Mouse (Mus musculus) retina, postnatal 7 days (tissue): Measurements from ENCODE around the gene Banp.

Source experiments
- DNase-seq: peaks from one replicate; pipeline ENCODE4 v3.0.0-alpha.2; 2012; ENCODE audit warnings: low read depth, low spot score

The Banp gene

DNA sequence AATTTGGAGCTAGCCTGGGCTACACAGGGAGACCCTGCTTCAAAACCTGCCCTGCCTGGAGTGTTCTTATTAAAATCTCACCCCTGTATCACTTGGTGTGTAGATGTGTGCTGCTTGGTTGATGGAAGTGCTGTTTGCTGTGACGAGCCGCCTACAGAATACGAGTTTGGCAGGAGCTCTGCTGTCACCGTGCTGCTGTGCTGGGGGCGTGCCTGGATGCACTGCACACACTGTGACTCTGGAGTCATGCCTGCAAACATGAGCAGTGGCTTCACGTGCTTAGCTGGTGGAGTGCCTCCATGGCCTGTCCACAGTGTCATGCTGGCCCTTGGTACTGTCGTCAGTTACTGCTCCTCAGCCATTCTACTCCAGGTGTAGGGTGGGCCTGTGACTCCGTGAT, 109.4 kb downstream of the Banp start:
- DNase-seq, result no peak

DNA sequence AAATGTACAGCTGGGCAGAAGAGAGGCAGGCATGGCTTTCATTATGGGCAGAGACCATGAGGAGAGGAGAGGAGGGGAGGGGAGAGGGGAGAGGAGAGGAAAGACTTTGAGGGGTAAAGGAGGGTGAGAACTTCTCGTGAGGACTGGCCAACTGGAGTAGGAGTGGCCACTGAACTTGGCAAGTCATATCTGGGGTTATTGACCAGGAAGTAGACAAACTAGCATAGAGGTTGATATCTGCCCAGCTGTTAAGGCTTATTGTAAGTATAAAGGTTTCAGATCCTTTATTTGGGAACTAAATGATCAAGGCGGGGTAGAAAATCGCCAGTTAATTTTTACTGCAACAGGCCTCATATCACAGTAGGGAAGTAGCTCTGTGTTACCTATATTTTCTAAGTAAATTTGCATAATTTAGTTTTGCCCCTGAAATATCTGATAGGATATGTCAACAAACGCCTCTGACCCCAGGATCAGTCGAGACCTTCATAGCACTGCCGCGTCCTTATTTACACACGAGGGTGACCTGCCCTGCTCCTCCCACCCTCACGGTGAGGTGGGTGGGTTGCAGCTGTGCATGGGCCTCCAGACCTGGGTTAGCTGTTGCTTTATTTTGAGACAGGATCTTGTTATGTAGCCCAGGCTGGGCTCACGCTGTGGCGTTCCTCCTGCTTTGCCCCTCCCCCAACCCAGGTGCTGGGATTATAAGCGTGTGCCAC, 113.1 kb downstream of the Banp start:
- no peak for DNase-seq

DNA sequence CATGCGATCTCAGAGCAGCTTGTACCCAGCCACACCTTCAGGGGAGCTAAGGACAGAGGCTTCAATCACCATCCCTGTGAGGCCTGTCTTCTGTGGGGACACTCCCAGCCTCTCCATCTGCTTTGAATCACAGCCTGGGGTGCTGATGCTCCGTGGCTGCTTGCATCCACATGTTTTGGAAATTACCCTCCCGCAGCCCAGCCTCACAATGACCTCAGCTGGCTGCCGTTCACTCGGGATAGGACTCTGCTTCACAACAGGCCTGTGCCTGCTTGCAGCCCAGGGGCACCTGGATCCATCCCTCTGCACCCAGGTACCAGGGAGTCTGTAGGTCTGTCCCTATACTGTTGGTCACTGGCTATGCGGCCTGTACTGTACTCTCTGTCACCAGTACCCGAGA, 114.8 kb downstream of the Banp start:
- no peak for DNase-seq

DNA sequence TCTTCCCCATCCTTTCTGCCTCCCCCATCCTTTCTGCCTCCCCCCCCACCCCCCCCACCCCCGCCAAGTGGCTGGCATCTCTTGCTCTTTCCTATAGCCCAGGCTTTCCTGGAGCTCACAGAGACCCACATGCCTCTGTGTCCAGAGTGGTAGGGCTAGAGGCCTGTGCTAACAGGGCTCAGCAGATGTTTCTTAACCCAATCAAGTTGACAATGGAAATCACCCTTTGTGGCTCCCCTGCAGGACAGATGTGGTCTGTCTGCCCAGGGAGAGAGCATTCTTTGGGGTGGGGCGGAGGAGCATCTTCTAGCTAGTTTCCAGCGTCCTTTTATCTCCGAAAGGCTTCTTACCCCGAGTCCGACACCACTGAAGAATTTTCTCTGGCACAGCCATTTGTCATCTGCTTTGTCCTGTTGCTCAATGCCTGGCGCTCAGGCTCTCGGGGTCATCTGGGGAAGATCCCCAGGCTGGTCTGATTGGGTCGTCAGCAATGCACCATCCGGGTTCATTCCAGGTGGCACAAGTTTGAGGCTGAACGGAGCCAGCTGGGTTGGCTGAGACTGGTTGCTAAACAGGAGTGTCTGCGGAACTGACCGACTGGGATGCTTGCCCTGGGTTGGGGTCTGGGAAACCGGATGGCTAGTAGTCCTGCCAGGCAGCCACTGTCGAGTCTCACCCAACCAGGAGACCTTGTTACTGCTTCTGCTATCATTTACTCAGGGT, 118.4 kb downstream of the Banp start:
- no peak for DNase-seq

DNA sequence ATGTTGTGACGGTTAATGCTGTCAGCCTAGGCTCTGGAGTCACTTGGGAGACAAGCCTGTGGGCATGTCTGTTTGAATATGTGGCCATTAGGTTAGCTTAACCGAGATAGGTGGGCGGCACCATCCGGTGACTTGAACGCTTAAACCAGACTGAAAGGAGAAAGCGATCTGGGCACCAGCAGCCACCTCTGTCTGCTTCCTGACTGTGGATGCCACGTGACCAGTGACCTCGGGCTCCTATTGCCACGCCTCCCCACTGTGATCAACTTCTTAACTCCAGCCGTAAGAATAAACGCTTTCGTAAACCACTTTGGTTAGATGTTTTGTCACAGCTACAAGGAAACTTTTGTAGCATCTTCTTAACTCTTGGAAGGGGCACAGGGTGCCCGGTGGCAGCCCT, 119.1 kb downstream of the Banp start:
- no peak for DNase-seq

- no peak for DNase-seq
These were observed 119.7 kb downstream of the Banp start for GRCm38 (mm10) chr8:122069281-122069680.

GRCm38 (mm10) chr8:122071193-122071592, 121.6 kb downstream of the Banp start:
- no peak for DNase-seq

DNA sequence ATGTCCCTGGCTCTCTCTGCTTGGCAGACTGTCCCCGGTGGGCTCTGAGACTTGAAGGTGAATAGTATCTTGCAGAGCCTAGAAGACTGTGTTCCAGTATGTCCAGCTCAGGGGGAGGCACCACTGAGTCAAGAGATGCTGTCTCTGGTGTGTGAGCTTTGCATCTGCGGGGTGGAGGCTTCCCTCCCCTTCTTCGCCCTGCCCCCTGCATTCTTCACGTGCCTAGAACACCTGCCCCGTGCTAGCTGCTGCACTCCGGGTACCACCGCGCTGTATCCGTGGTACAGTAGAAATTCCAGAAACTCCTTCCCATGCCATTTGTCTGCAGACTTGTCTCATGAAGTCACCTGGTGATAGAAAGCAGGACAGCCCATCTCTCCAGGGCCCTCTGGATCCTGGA, 124.4 kb downstream of the Banp start:
- no peak for DNase-seq

- no peak for DNase-seq
These were observed 124.9 kb downstream of the Banp start for GRCm38 (mm10) chr8:122074442-122074841.

GRCm38 (mm10) chr8:122074977-122075376, 125.4 kb downstream of the Banp start:
- no peak for DNase-seq

- no peak for DNase-seq
These were observed 126.8 kb downstream of the Banp start for GRCm38 (mm10) chr8:122076183-122076842.

DNA sequence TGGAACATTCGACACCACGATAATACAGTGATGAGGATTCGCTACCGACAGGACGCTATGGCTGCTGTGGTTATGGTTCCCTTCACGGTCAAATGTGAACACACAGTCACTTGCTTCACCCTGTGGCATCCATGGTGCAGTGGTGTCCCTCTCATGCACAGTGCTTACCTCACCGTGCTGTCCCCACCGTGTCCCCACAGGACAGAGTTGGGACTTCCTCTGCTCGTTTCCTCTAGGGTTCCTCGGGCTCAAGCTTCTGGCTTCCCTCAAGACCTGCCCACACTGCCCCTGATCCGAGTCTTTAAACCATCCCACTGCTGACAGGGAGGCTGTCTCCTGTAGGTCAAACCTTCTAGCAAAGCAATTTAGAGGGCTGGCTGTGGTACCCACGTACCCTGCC, 128.8 kb downstream of the Banp start:
- no peak for DNase-seq
